Mouse (Mus musculus) G1E-ER4 (cell line): ENCODE results near the gene Add3. TPM values are rescaled to one million over a fixed set of nuclear protein-coding genes. Genes with fewer than 3 reads are reported as not detected.

ENCODE experiments used
- GATA1 ChIP-seq: IDR thresholded peaks from one replicate; pipeline ENCODE4 v1.8.0; 2012; ENCODE audit warnings: low read length, inconsistent platforms
- polyA plus RNA-seq: library from polyadenylated mRNA; stranded (reverse); fragments of >175 nt; gene quantifications from 2 replicates; pipeline ENCODE4 v1.2.3, GENCODE M21; 2012

Add3 gene
- polyA plus RNA-seq, 1 experiment, result 11.8 TPM

- no peak for TF ChIP-seq GATA1
Measured at GRCm38 (mm10) chr19:53257631-53258560, 117.7 kb downstream of the Add3 start.

- TF ChIP-seq GATA1, result no peak
Measured at GRCm38 (mm10) chr19:53258740-53259506, 118.7 kb downstream of the Add3 start.

- TF ChIP-seq GATA1, result no peak
Measured at GRCm38 (mm10) chr19:53259541-53259940, 119.3 kb downstream of the Add3 start.

GRCm38 (mm10) chr19:53260261-53260660 lies 120.0 kb downstream of the Add3 start:
- no peak for TF ChIP-seq GATA1

- TF ChIP-seq GATA1, result no peak
Measured at GRCm38 (mm10) chr19:53260828-53261227, 120.6 kb downstream of the Add3 start.

GRCm38 (mm10) chr19:53262061-53262460 lies 121.8 kb downstream of the Add3 start:
- no peak for TF ChIP-seq GATA1

- TF ChIP-seq GATA1, result no peak
Measured at GRCm38 (mm10) chr19:53263859-53264733, 123.9 kb downstream of the Add3 start.

GRCm38 (mm10) chr19:53264821-53265727 lies 124.8 kb downstream of the Add3 start:
- no peak for TF ChIP-seq GATA1

GRCm38 (mm10) chr19:53267305-53267704 lies 127.1 kb downstream of the Add3 start:
- no peak for TF ChIP-seq GATA1

- TF ChIP-seq GATA1, result no peak
Measured at GRCm38 (mm10) chr19:53273055-53273722, 132.9 kb downstream of the Add3 start.

GRCm38 (mm10) chr19:53273781-53274428 lies 133.7 kb downstream of the Add3 start:
- no peak for TF ChIP-seq GATA1

- TF ChIP-seq GATA1, result no peak
Measured at GRCm38 (mm10) chr19:53275204-53275603, 135.0 kb downstream of the Add3 start.

GRCm38 (mm10) chr19:53276902-53277707 lies 136.9 kb downstream of the Add3 start:
- TF ChIP-seq GATA1, result no peak
